Mouse (Mus musculus): ENCODE results near the gene Fbxw11. TPM values are rescaled to one million over a fixed set of nuclear protein-coding genes. Genes with fewer than 3 reads are reported as not detected.
"Not testable (repeated sequence)": the region's sequence is repeated elsewhere in the genome, so short reads cannot be mapped to it uniquely, and the experiment has no call there.

Fbxw11 gene
- polyA plus RNA-seq, 1 experiment from 2014 or later, result 49.1 TPM

DNA sequence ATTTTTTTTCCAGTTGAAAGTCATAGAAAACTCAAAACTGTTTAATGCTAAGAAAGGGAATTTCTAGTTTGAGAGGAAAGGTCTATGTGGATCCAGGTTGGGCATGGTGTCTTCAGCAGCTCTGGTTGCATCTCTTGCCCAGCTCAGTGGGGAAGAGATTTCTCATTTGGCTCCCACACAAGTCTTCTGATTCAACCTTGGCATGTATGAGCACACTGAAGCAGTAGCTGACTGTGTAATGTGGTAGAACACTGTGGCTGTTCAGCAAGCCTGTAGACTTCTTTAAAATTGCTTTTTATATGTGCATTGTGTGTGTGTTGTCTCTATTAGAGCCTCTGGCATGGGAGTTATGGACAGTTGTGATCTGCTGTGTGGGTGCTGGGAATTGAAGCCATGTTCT, 24.5 kb downstream of the Fbxw11 start:
- DNase-seq (ENCODE audit: low spot score), result no peak

DNA sequence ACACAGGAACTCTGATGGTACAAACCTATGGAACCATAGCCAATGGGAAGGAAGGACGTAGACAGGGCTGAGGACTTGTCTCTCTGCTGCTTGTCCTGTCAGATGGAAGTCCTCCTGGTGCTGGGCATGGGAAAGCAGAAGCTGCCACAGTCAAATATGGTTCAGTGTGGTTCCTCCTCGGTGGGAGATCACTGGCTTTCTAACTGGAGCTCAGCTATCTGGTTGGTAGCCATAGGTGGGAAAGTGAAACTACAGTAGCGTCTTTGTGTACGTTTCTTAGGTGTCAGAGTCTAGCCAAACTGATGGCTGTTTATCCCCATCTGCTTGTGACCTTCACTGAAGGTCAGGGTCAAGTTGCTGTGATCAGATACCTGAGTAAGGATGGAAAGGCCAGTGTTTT, 29.0 kb downstream of the Fbxw11 start:
- no peak for DNase-seq (ENCODE audit: low spot score)

DNA sequence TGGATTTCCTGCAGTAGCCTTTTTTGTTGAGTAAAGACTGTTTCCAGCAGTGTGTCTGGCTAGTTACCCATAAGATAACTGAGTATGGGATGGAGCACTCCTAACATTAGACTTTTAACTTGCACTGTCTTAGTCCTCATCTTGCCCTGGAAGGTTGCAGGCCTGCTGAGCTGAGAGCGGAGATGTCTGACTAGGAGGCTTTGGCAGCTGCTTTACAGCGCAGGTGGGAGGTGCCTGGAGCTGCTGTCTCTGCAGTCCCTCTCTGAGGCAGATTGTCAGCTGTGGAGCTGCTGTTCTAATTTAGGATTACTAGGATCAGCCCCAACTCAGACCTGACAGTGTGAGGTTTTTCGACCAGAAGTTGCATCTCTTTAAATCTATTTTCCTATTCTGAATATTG, 34.3 kb downstream of the Fbxw11 start:
- peak; percentile 30 for DNase-seq (ENCODE audit: low spot score)

DNA sequence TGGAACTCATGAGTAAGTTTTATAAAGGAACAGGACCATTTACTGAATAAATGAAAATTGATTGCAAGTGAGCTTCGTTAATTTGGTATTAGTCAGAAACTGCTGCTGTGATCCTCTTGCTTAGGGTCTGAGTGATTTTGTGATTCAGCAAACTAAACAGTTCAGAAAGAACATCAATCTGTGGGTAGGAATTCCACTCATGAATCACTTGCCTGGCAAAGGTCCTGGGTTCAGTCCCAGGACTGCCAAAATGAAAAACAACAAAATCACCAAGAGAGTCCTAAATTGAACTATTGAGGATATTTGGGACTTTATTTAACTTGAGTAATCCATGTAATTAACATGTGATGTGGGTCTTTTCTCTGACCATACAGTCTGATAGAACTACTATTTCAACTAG, 35.3 kb downstream of the Fbxw11 start:
- DNase-seq (ENCODE audit: low spot score), result no peak

GRCm38 (mm10) chr11:32679091-32679490, 36.6 kb downstream of the Fbxw11 start:
- DNase-seq (ENCODE audit: low spot score), result not testable (repeated sequence)

DNA sequence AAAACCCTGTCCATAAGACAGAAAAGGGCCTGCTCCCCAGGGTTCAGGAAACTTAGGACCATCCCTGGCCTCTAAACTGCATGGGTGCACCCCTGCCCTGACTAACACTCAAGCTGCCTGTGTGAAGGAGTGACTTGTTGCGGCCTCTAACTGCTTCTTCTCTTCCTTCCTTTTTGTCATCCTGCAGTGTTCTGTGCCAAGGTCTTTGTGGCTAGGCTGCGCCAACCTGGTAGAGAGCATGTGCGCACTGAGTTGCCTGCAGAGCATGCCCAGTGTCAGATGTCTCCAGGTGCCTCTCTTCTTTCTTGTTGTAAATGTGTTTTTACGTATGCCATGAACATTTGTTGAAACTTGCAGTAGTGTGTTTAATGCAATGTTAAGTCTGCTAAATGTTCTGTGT, 37.5 kb downstream of the Fbxw11 start:
- peak; percentile 77 for DNase-seq (ENCODE audit: low spot score)

- DNase-seq (ENCODE audit: low spot score), result no peak
Measured at GRCm38 (mm10) chr11:32681192-32681795, 38.8 kb downstream of the Fbxw11 start.

GRCm38 (mm10) chr11:32682335-32683102, 40.0 kb downstream of the Fbxw11 start:
- DNase-seq (ENCODE audit: low spot score), result peak; percentile 26

DNA sequence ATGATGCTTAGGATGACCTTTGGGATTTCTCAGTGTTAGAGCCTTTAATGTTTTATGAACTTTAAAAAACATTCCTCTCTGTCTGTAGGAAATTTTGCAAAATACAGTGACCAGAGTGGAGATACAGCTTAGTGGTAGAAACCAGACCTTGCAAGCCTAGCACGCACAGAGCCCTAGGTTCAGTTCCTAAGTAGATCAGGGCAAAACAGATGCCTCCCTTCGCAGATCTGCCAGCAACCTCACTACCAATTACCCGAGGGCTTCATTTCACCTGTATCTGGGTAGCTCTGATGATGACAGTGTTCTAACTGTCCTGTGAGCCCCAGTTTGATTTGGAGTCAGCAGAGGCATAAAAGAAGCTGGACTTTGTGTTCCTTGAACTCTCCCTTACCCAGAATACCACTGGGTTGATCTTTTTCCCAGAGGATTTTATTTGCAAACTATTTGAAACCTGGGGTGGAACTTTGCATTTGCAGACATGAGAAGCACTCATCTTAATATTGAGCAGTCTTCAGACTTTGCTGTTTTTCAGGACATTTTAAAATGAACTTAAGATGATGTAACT, 42.2 kb downstream of the Fbxw11 start:
- DNase-seq (ENCODE audit: low spot score), result no peak

- no peak for DNase-seq (ENCODE audit: low spot score)
Measured at GRCm38 (mm10) chr11:32688245-32688855, 45.8 kb downstream of the Fbxw11 start.

- DNase-seq (ENCODE audit: low spot score), result no peak
Measured at GRCm38 (mm10) chr11:32689510-32689909, 47.0 kb downstream of the Fbxw11 start.

DNA sequence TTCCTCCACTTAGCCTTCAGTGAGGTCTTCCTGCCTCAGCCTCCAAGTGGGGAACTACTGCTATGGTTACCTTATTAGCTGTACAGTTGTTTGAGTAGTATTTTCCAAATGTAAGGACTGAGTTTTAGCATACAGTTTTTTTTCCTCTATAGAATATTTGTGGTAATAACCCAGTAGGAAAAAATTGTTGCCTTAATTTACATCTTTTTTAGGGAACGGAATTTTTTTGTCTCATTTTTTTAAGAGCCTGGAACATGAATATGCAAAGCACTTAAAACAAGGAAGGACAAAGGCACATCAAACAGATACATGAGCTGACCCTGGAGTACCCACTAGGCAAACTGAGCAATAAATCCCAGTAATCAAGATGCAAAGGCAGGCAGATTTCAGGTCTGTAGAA, 50.3 kb downstream of the Fbxw11 start:
- DNase-seq (ENCODE audit: low spot score), result no peak

DNA sequence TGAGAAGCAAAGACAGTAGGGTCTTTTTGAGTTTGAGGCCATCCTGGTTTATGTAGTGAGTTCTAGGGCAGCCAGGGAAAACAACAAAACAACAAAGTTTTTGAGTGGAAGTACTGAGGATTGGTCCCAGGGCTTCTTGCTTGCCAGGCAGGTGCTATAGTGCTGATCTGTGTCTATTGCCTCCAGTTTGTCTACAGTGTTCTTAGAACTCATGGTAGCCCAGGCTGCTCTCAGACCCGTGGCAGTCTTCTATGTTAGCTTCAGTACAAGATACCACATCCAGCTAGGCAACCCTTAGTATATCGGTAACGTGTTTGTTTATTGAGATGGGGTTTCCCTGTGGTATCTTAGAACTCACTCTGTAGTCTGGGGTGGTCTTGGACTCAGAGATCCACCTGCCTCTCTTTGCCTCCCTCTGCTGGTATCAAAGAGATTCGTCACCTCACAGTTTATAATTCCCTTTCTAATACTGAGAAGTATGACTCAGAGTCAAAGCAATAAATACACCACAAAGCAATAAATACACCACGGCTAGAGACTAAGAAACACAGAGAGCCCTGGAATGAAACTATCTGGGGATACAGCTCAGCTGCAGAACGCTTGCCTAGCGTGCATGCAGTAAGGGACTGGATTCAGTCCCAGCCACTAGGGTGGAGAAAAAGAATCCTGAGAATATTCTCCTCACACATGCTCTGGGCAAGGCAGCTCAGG, 51.1 kb downstream of the Fbxw11 start:
- DNase-seq (ENCODE audit: low spot score), result peak; percentile 59

DNA sequence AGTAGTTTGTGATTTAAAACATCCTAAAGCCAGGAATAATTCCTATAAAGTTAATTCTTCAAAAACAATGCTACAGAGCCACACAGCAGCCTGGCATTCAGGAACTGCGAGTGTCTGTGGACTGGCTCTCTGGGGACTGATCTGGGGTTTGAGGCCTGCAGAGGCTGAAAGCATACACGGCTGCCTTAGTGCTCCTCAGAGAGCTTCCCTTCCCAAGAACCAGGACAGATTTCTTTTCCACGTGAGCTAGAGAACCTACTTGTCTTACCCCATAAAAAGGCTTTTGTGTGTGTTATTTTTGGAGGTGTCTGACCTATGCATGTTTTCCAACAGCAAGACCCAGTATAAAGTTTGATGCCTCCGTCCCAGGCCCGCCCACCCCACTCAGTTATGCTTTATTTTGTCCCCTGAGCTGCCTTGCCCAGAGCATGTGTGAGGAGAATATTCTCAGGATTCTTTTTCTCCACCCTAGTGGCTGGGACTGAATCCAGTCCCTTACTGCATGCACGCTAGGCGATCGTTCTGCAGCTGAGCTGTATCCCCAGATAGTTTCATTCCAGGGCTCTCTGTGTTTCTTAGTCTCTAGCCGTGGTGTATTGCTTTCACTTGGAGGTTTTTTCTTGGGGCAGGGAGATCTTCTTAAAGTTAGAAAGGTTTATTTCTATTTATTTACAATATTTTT, 51.9 kb downstream of the Fbxw11 start:
- not testable (repeated sequence) for DNase-seq (ENCODE audit: low spot score)

- DNase-seq (ENCODE audit: low spot score), result no peak
Measured at GRCm38 (mm10) chr11:32696446-32697090, 54.0 kb downstream of the Fbxw11 start.

GRCm38 (mm10) chr11:32697695-32698094, 55.2 kb downstream of the Fbxw11 start:
- no peak for DNase-seq (ENCODE audit: low spot score)

- DNase-seq (ENCODE audit: low spot score), result no peak
Measured at GRCm38 (mm10) chr11:32699913-32700493, 57.5 kb downstream of the Fbxw11 start.

DNA sequence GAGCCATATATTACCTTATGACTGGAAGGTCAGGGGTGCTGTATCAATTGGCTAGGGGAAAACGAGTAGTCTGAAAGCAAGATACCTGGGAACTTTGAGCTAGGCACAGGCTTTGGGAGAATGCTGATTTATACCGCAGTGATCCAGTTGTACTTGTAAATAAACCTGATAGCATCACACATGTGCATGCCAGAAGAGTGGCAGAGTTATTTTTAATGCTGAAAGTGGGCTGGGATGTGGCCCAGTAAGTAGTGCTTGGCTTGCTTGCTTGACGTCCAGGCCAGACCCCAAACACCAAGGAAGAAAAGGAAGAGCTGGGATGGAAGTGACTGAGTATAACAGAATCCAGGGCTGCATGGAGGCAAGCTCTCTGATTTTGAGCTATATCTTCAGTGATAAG, 59.0 kb downstream of the Fbxw11 start:
- DNase-seq (ENCODE audit: low spot score), result no peak

DNA sequence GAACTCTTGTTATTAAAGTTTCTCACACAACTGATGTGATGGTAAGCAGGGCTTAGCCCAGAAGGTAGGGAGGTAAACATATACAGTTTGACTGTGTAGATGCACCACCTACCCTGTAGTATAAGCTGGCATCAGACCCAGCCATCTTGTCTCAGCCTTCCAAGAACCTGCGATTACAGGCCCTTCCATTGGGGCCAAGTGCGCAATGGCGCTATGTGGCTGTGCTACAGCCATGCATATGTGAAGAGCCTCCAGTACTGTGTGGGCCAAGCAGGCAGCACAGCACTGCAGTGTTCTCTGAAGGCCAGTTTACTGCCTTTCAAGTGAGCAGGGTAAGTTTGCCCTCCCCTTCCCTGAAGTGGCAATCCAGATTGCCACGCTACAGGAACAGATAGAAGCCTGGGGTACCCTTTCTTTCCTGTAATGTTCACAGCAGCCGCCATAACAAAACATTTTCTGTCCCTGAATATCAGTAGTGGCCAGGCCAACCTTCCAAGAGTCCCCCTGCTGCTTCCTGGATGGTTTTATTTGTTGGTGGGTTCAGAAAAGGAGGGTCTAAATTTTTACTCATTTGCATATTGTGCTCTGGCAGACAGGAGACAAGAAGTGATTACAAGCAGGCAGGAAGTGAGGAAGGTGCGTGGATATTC, 61.8 kb downstream of the Fbxw11 start:
- DNase-seq (ENCODE audit: low spot score), result no peak
